Comparison of ENCODE assay signal across 17 mouse cellular contexts in genomic region chr13:81270396-81270795, GRCm38 (mm10).
"Had no signal": no experiment of that assay in that cellular context is flagged by ENCODE, and none has a peak within 500 bp of the region (broad histone marks: within the 10 kb centered on the region; RNA-seq: fewer than 3 reads in every experiment).

No protein-coding gene starts in this region.

- H3K36me3 ChIP-seq: limb, embryonic 12.5 days; limb, embryonic 15.5 days; lung, embryonic 15.5 days; midbrain, embryonic 13.5 days; neural tube, embryonic 13.5 days had no signal

- H3K27me3 ChIP-seq: limb, embryonic 12.5 days; limb, embryonic 15.5 days; lung, embryonic 15.5 days; megakaryocyte, embryonic 14.5 days; midbrain, embryonic 13.5 days; neural tube, embryonic 13.5 days had no signal

- H3K4me1 ChIP-seq: limb, embryonic 12.5 days; limb, embryonic 15.5 days; lung, embryonic 15.5 days; megakaryocyte, embryonic 14.5 days; midbrain, embryonic 10.5 days; midbrain, embryonic 13.5 days; neural tube, embryonic 13.5 days had no signal

- DNase-seq: left cerebral cortex, postnatal 4 days; lung, adult 18-20 months; lung, postnatal 10 days; lung, postnatal 36 days; thymus, adult 2 months; thymus, postnatal 14 days; thymus, postnatal 4 days had no signal

- H3K27ac ChIP-seq: hindbrain, postnatal 0 days; limb, embryonic 12.5 days; limb, embryonic 15.5 days; liver, embryonic 14.5 days; lung, embryonic 15.5 days; midbrain, embryonic 10.5 days; midbrain, embryonic 13.5 days; neural tube, embryonic 13.5 days had no signal

- H3K4me3 ChIP-seq: limb, embryonic 12.5 days; limb, embryonic 15.5 days; lung, embryonic 15.5 days; megakaryocyte, embryonic 14.5 days; midbrain, embryonic 10.5 days; midbrain, embryonic 13.5 days; myocyte; neural tube, embryonic 13.5 days had no signal
